Mouse (Mus musculus) MEL (cell line): ENCODE data around the gene Eef1akmt3. TPM values are rescaled to one million over a fixed set of nuclear protein-coding genes. Genes with fewer than 3 reads are reported as not detected.
A peak's percentile ranks its signal among the peaks of the same experiment; 100 is the strongest.
"Not testable (repeated sequence)": the region's sequence is repeated elsewhere in the genome, so short reads cannot be mapped to it uniquely, and the experiment has no call there.

ENCODE experiments used
- DNase-seq: peaks from one replicate; pipeline ENCODE4 v3.0.0; 2011; ENCODE audit warnings: low read depth, low spot score
- H3K27ac ChIP-seq: 2 replicates; pipeline ENCODE4 v1.5.1; 2012; ENCODE audit warnings: low read depth, mild to moderate bottlenecking, control low read depth, low read length, moderate library complexity; ENCODE audit not compliant: control insufficient read depth
- H3K27me3 ChIP-seq, 2 experiments: fragments of 150-350 bp in 1 of 2; sonication (generic) in 1 of 2; 2 replicates each; pipeline ENCODE4 v1.6.1; 2012; ENCODE audit warnings: low read length in 2 of 2, mild to moderate bottlenecking in 2 of 2, improper control_type of control experiment in 1 of 2, moderate library complexity in 1 of 2; ENCODE audit not compliant: insufficient read depth in 2 of 2, control insufficient read depth in 1 of 2
- H3K36me3 ChIP-seq, 2 experiments: 2 replicates each; pipeline ENCODE4 v1.6.1; 2012 to 2014; ENCODE audit warnings: low read length in 2 of 2, improper control_type of control experiment in 1 of 2, inconsistent platforms in 1 of 2, mild to moderate bottlenecking in 1 of 2; ENCODE audit not compliant: insufficient read depth in 2 of 2, control insufficient read depth in 1 of 2
- H3K4me1 ChIP-seq, 2 experiments: fragments of 150-350 bp in 1 of 2; sonication (generic) in 1 of 2; 2 replicates each; pipeline ENCODE4 v1.6.1; 2012; ENCODE audit warnings: low read length in 2 of 2, improper control_type of control experiment in 1 of 2, mild to moderate bottlenecking in 1 of 2; ENCODE audit not compliant: insufficient read depth in 2 of 2, control insufficient read depth in 1 of 2
- H3K4me3 ChIP-seq, 2 experiments: fragments of 150-350 bp in 1 of 2; sonication (generic) in 1 of 2; 2 replicates each; pipeline ENCODE4 v1.5.1; 2012; ENCODE audit warnings: low read depth in 2 of 2, low read length in 2 of 2, mild to moderate bottlenecking in 2 of 2, moderate library complexity in 2 of 2, control low read depth in 1 of 2, improper control_type of control experiment in 1 of 2; ENCODE audit not compliant: control insufficient read depth in 1 of 2, insufficient read depth in 1 of 2
- H3K79me2 ChIP-seq: 2 replicates; pipeline ENCODE4 v1.6.1; 2012; ENCODE audit warnings: mild to moderate bottlenecking, low read length, moderate library complexity; ENCODE audit not compliant: control insufficient read depth, poor library complexity, insufficient read depth
- H3K9ac ChIP-seq: 2 replicates; pipeline ENCODE4 v1.6.1; 2012; ENCODE audit warnings: low read depth, mild to moderate bottlenecking, control low read depth, low read length, moderate library complexity; ENCODE audit not compliant: control insufficient read depth, poor library complexity, severe bottlenecking
- H3K9me3 ChIP-seq: fragments of 150-350 bp; sonication (generic); replicated peaks from 2 replicates; pipeline ENCODE4 v1.6.1; 2012; ENCODE audit warnings: mild to moderate bottlenecking, low read length, improper control_type of control experiment, moderate library complexity; ENCODE audit not compliant: insufficient read depth
- BHLHE40 ChIP-seq: IDR thresholded peaks from 2 replicates; pipeline ENCODE4 v1.6.1; 2012; ENCODE audit warnings: low read depth, mild to moderate bottlenecking, inconsistent platforms, low read length, improper control_type of control experiment, borderline replicate concordance
- CHD2 ChIP-seq: IDR thresholded peaks from 2 replicates; pipeline ENCODE4 v1.6.1; 2011; ENCODE audit warnings: low read length, improper control_type of control experiment
- CTCF ChIP-seq, 3 experiments: IDR thresholded peaks in 2 of 3; conservative IDR thresholded peaks in 1 of 3; 2 replicates each; pipeline ENCODE4 v1.5.1; 2011 to 2012; ENCODE audit warnings: low read length in 3 of 3, low read depth in 2 of 3, mild to moderate bottlenecking in 2 of 3, improper control_type of control experiment in 1 of 3, inconsistent platforms in 1 of 3, mixed read lengths in 1 of 3, moderate library complexity in 1 of 3; ENCODE audit not compliant: control insufficient read depth in 1 of 3, insufficient read depth in 1 of 3, poor library complexity in 1 of 3, severe bottlenecking in 1 of 3
- ELF1 ChIP-seq: IDR thresholded peaks from 2 replicates; pipeline ENCODE4 v1.6.1; 2014; ENCODE audit warnings: low read depth, mild to moderate bottlenecking, inconsistent platforms, low read length, improper control_type of control experiment, moderate library complexity
- GABPA ChIP-seq: IDR thresholded peaks from 2 replicates; pipeline ENCODE4 v1.6.1; 2012; ENCODE audit warnings: low read depth, mild to moderate bottlenecking, inconsistent platforms, low read length, improper control_type of control experiment, moderate library complexity
- GATA1 ChIP-seq: IDR thresholded peaks from 2 replicates; pipeline ENCODE4 v1.6.1; 2011; ENCODE audit warnings: low read depth, low read length, improper control_type of control experiment
- MAX ChIP-seq: IDR thresholded peaks from 2 replicates; pipeline ENCODE4 v1.6.1; 2011; ENCODE audit warnings: low read length, improper control_type of control experiment
- MAZ ChIP-seq: IDR thresholded peaks from 2 replicates; pipeline ENCODE4 v1.6.1; 2012; ENCODE audit warnings: low read depth, mild to moderate bottlenecking, inconsistent platforms, low read length, improper control_type of control experiment
- MEF2A ChIP-seq: IDR thresholded peaks from 2 replicates; pipeline ENCODE4 v1.6.1; 2014; ENCODE audit warnings: low read depth, mild to moderate bottlenecking, inconsistent platforms, low read length, improper control_type of control experiment; ENCODE audit not compliant: poor library complexity, insufficient replicate concordance, severe bottlenecking; ENCODE audit errors: extremely low read depth
- MYC ChIP-seq: IDR thresholded peaks from 2 replicates; pipeline ENCODE4 v1.6.1; 2011; ENCODE audit warnings: low read depth, mild to moderate bottlenecking, low read length, improper control_type of control experiment, moderate library complexity
- POLR2A ChIP-seq, 2 experiments: IDR thresholded peaks; 2 replicates each; pipeline ENCODE4 v1.6.1; 2011 to 2012; ENCODE audit warnings: low read length in 2 of 2, mild to moderate bottlenecking in 2 of 2, control low read depth in 1 of 2, improper control_type of control experiment in 1 of 2, low read depth in 1 of 2, moderate library complexity in 1 of 2; ENCODE audit not compliant: control insufficient read depth in 1 of 2, insufficient read depth in 1 of 2, poor library complexity in 1 of 2
- POLR2AphosphoS2 ChIP-seq: IDR thresholded peaks from 2 replicates; pipeline ENCODE4 v1.6.1; 2011; ENCODE audit warnings: low read length, improper control_type of control experiment
- POLR2AphosphoS5 ChIP-seq: IDR thresholded peaks from 2 replicates; pipeline ENCODE4 v1.6.1; 2012; ENCODE audit warnings: low read depth, borderline replicate concordance, mild to moderate bottlenecking, inconsistent platforms, low read length, moderate library complexity, mixed read lengths
- RAD21 ChIP-seq: IDR thresholded peaks from 2 replicates; pipeline ENCODE4 v1.6.1; 2011; ENCODE audit warnings: mild to moderate bottlenecking, low read depth, low read length, improper control_type of control experiment
- RCOR1 ChIP-seq: IDR thresholded peaks from 2 replicates; pipeline ENCODE4 v1.6.1; 2012; ENCODE audit warnings: low read depth, mild to moderate bottlenecking, inconsistent platforms, low read length, improper control_type of control experiment
- TBP ChIP-seq: IDR thresholded peaks from 2 replicates; pipeline ENCODE4 v1.8.0; 2011; ENCODE audit warnings: low read depth, low read length, improper control_type of control experiment
- UBTF ChIP-seq: IDR thresholded peaks from 2 replicates; pipeline ENCODE4 v1.6.1; 2012; ENCODE audit warnings: low read depth, mild to moderate bottlenecking, inconsistent platforms, low read length, improper control_type of control experiment, moderate library complexity, borderline replicate concordance; ENCODE audit not compliant: insufficient read depth
- USF1 ChIP-seq: IDR thresholded peaks from 2 replicates; pipeline ENCODE4 v1.6.1; 2014; ENCODE audit warnings: low read depth, mild to moderate bottlenecking, inconsistent platforms, low read length, improper control_type of control experiment, moderate library complexity
- USF2 ChIP-seq, 2 experiments: IDR thresholded peaks; 2 replicates each; pipeline ENCODE4 v1.6.1; 2011 to 2012; ENCODE audit warnings: improper control_type of control experiment in 2 of 2, low read length in 2 of 2, borderline replicate concordance in 1 of 2, inconsistent platforms in 1 of 2, low read depth in 1 of 2, mild to moderate bottlenecking in 1 of 2; ENCODE audit not compliant: insufficient read depth in 1 of 2
- ZC3H11A ChIP-seq: IDR thresholded peaks from 2 replicates; pipeline ENCODE4 v1.6.1; 2012; ENCODE audit warnings: low read depth, mild to moderate bottlenecking, inconsistent platforms, low read length, improper control_type of control experiment
- ZKSCAN1 ChIP-seq: IDR thresholded peaks from 2 replicates; pipeline ENCODE4 v1.6.1; 2012; ENCODE audit warnings: low read depth, mild to moderate bottlenecking, inconsistent platforms, low read length, improper control_type of control experiment, moderate library complexity
- ZMIZ1 ChIP-seq: IDR thresholded peaks from 2 replicates; pipeline ENCODE4 v1.6.1; 2012; ENCODE audit warnings: low read depth, mild to moderate bottlenecking, inconsistent platforms, low read length, improper control_type of control experiment, moderate library complexity
- polyA plus RNA-seq, 2 experiments: library from polyadenylated mRNA; stranded (reverse) in 1 of 2; unstranded in 1 of 2; fragments of >175 nt in 1 of 2; fragments of >200 nt in 1 of 2; gene quantifications; 2 replicates each; pipeline versions ENCODE4 v1.2.1 to v1.2.4; 2012; ENCODE audit warnings: low replicate concordance in 2 of 2, low read depth in 1 of 2; ENCODE audit not compliant: insufficient read length in 2 of 2, insufficient read depth in 1 of 2, missing spikeins in 1 of 2
- total RNA-seq: library from RNA; depleted of rRNA; stranded (reverse); fragments of 300-350 nt; gene quantifications from 2 replicates; pipeline ENCODE4 v1.2.3, GENCODE M21; 2012

Gene Eef1akmt3
- total and polyA plus RNA-seq, 3 experiments = 0.27 to 2.3 TPM; not detected in 1

DNA sequence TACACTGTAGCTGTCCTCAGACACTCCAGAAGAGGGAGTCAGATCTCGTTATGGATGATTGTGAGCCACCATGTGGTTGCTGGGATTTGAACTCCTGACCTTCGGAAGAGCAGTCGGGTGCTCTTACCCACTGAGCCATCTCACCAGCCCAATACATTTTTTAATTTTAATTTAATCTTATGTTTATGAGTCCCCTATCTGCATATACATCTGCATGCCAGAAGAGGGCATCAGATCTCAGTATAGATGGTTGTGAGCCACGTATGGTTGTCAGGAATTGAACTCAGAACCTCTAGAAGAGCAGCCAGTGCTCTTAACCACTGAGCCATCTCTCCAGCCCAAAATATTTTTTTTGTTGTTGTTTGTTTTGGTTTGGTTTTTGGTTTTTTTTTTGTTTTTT, 31.0 kb upstream of the Eef1akmt3 start:
- peak in 2 of 3 experiments; percentile 5 to 31; a peak in 2 of 6 replicates for TF ChIP-seq CTCF (IDR thresholded peaks at IDR 0.05 in 2 of 3, conservative IDR thresholded peaks at IDR 0.05 in 1 of 3; ENCODE audit: control insufficient read depth in 1 of 3, insufficient read depth in 1 of 3, low read depth in 2 of 3, low read length in 3 of 3, poor library complexity in 1 of 3, severe bottlenecking in 1 of 3)
- TF ChIP-seq TBP = peak; percentile 88
- not testable (repeated sequence) for H3K4me3 ChIP-seq, H3K4me1 ChIP-seq, H3K27ac ChIP-seq, H3K9me3 ChIP-seq, DNase-seq, H3K27me3 ChIP-seq, H3K9ac ChIP-seq
- Histone ChIP-seq H3K36me3 (peaks cover 1 to 15% of the 10 kb centered on the region in 2 experiments; a peak in 3 of 4 replicates), H3K79me2 (peaks cover 15% of the 10 kb centered on the region)

DNA sequence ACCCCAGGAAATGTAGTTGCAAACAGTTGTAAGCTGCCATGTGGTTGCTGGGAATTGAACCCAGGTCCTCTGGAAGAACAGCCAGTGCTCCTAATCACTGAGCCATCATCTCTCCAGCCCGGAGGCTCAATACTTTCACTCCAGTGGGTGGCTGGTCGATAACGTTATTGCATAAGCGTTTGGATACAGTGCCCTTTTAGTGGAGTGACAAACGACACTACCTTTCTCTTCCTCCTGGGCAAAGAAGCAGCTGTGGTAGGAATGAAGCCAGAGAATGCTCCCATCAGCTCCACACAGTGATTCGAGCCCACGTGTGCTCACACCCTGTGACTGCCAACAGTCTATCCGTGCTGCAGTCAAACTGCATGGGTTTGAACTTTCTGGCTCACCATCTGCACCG, 29.9 kb upstream of the Eef1akmt3 start:
- H3K27ac ChIP-seq = peak overlapping the region; percentile 81
- H3K4me1 ChIP-seq = peaks cover 3 to 7% of the 10 kb centered on the region in 2 experiments; a peak in 3 of 4 replicates
- peak overlapping the region; percentile 66 to 83 for H3K4me3 ChIP-seq
- TF ChIP-seq MAX = no peak
- peak; percentile 89 for TF ChIP-seq TBP
- TF ChIP-seq, all 39 proteins: peak for 1
- H3K9me3 ChIP-seq = no peaks in the 10 kb centered on the region
- no peaks in the 10 kb centered on the region for H3K27me3 ChIP-seq
- DNase-seq = peak; percentile 51
- H3K79me2 ChIP-seq = peaks cover 15% of the 10 kb centered on the region
- H3K9ac ChIP-seq = peak overlapping the region; percentile 69
- peaks cover 2 to 21% of the 10 kb centered on the region in 2 experiments; a peak in 3 of 4 replicates for H3K36me3 ChIP-seq

DNA sequence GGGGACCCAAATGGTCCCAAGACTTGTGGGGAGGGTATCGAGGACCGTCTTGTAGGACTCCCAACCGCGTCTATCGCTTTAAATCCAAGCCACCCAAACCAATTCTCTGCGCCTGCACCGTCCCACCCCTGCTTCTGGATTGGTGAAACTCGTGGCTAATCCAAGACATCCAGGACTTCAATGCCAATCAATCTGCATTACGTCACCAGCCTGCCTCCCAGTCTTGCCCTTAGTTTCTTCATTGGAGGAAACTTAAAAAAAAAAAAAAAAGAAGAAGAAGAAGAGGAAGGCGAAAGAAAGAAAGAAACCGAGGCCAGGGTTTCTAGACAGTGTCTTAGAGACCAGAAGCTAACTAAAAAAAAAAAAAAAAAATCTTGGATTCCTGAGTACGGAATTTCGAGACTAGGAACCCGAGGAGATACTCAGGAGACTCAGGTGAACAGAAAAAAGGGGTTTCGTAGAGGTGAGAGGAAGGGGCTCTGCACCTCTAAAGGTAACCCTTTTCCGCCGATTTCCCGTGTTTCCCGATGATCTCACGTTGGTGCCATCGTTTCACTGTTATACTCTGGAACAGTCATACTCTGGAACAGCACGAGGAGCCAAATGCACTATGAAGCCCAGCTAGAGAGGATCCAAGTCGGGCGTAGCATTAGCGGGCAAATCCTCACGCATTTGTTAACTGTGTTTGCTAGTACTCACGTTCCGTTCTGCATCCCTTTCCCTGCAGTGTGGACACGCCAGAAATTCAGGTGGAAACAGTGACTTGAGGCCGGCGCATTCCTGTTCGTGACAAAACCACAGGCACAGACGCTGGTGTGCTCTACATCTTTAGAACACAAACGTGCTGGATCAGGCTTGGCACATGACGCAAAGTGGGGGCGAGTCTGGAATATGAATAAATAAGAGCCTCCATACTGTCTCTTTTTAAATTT, 29.1 kb upstream of the Eef1akmt3 start, which contains the start of gene Tspan31:
Gene Tspan31 (minus strand): TSS at position 75 of the 932 bp plus-strand sequence.
- DNase-seq = peak; percentile 98
- Histone ChIP-seq H3K27ac (peak within 1 kb of the TSS; percentile 81), H3K4me1 (peaks cover 3 to 8% of the 10 kb centered on the region in 2 experiments; a peak in 3 of 4 replicates), H3K79me2 (peaks cover 16% of the 10 kb centered on the region), H3K4me3 (peak within 1 kb of the TSS; percentile 89 to 93), H3K9me3 (no peaks in the 10 kb centered on the region), H3K9ac (peak within 1 kb of the TSS; percentile 90), H3K36me3 (peaks cover 6 to 25% of the 10 kb centered on the region in 2 experiments), H3K27me3 (no peaks in the 10 kb centered on the region)
- TF ChIP-seq USF1 (peak; percentile 57), POLR2A (IDR thresholded peaks at IDR 0.05; ENCODE audit: control insufficient read depth in 1 of 2, insufficient read depth in 1 of 2, low read depth in 1 of 2, low read length in 2 of 2, poor library complexity in 1 of 2) (peak; percentile 21 to 88; a peak in 2 of 4 replicates), ZC3H11A (no peak), GABPA (no peak), TBP (peak; percentile 82), MYC (peak; percentile 66), CHD2 (peak; percentile 56; the same call in 1 of the 2 replicates), POLR2AphosphoS5 (no peak), RCOR1 (no peak), POLR2AphosphoS2 (peak; percentile 57; the same call in 1 of the 2 replicates), RAD21 (no peak), MEF2A (no peak), USF2 (IDR thresholded peaks at IDR 0.05; ENCODE audit: borderline replicate concordance in 1 of 2, insufficient read depth in 1 of 2, low read depth in 1 of 2, low read length in 2 of 2) (no peak), UBTF (no peak), ZMIZ1 (no peak; the same call in 1 of the 2 replicates), GATA1 (no peak), ZKSCAN1 (no peak), BHLHE40 (peak; percentile 30; the same call in 1 of the 2 replicates), MAZ (peak; percentile 59), ELF1 (peak; percentile 46)
